Comparison of ENCODE assay signal across 8 mouse cellular contexts in the genomic region with DNA sequence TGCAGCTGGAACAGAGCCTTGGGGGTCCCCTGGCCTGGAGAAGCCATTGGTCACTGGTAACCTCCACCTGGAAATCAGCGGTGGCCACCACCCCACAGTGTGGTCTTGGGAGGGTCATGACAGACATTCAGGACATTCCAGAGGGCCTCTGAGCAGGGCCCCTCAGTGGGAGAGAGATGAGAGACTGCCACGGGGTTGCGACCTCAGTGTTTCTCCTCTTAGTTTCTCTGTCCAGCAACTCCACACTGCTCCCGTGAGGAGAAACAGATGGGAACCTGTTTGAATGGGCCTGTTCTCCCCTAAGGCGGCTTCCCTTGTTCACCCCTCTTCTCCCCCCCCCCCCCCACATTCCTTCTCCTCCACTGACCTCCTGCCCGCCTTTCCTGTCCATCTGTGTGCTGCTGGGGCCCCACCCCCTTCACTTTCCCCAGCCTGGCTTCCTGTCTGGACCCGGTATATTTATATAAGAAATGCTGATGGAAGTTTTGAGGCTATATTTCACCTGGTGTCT. TPM values are rescaled to one million over a fixed set of nuclear protein-coding genes. Genes with fewer than 3 reads are reported as not detected.
DNase-seq lines count a peak whose midpoint lies in the region; ATAC-seq lines count a peak whose summit lies in the region.

No protein-coding gene starts in this region.

- peaks cover 25% of the 10 kb centered on the region for H3K4me1 ChIP-seq in embryonic facial prominence, embryonic 15.5 days

- H3K4me3 ChIP-seq in embryonic facial prominence, embryonic 15.5 days (replicated peaks) = no peak overlapping the region

- ATAC-seq in embryonic facial prominence, embryonic 15.5 days (ENCODE audit: insufficient number of reproducible peaks, low FRiP score, low TSS enrichment, low read depth) = peak; percentile 31; the same call in 1 of the 2 replicates
- no peak for ATAC-seq in granulocyte monocyte progenitor cell, adult 5-6 weeks (replicated peaks; ENCODE audit: poor library complexity, severe bottlenecking)

- no peak overlapping the region for H3K4me2 ChIP-seq in embryonic facial prominence, embryonic 15.5 days (replicated peaks)

- H3K9ac ChIP-seq in embryonic facial prominence, embryonic 15.5 days = no peak overlapping the region

- H3K9me3 ChIP-seq in embryonic facial prominence, embryonic 15.5 days (replicated peaks) = no peaks in the 10 kb centered on the region

- no peaks in the 10 kb centered on the region for H3K27me3 ChIP-seq in embryonic facial prominence, embryonic 15.5 days

- 16% methylated on average over 7 of the region's 7 CpGs for WGBS in embryonic facial prominence, embryonic 15.5 days

- DNase-seq in heart, adult 9 months (ENCODE audit: low spot score in 2 of 2) = peak; percentile 17 to 31
- DNase-seq in heart, adult 8-10 months (ENCODE audit: low spot score) = no peak
- DNase-seq in kidney, adult 18-20 months = peak; percentile 40
- DNase-seq in lung, postnatal 4 days = peak; percentile 56 to 84
- DNase-seq in layer of hippocampus, adult 8-10 months (ENCODE audit: low spot score in 2 of 2) = no peak
- no peak for DNase-seq in right cerebral cortex, postnatal 10 days (ENCODE audit: low spot score in 2 of 2)

- peak overlapping the region; percentile 90 for H3K27ac ChIP-seq in embryonic facial prominence, embryonic 15.5 days (replicated peaks)

- peaks cover 14% of the 10 kb centered on the region for H3K36me3 ChIP-seq in embryonic facial prominence, embryonic 15.5 days

RNA-seq across cellular contexts. Expression of gene Trim62, which starts 14.6 kb away (rescaled TPM):
- 1 to 10 TPM in 3 of 4 experiments, under 1 TPM in 1; 0.97 to 1.1 (median 1.0) TPM for total RNA-seq in heart, adult 8-10 months (2022)
- polyA plus RNA-seq in embryonic facial prominence, embryonic 15.5 days (2015; fragmentation: Nextera tagmentation; extraction: Ambion mirVana) = 9.1 and 10.6 TPM in 2 replicates
- 0.34 and 2.1 TPM in 2 replicates for total RNA-seq in granulocyte monocyte progenitor cell, adult 5-6 weeks (2014; fragmentation: Nextera tagmentation)
- total RNA-seq in granulocyte monocyte progenitor cell, adult 5-6 weeks (2017) = 0.10 and 0.30 TPM in 2 replicates
- 10 to 100 TPM; 14.2 to 17.7 (median 16.5) TPM for total RNA-seq in layer of hippocampus, adult 8-10 months (2022)

Comparison
In these comparisons a context has a peak if more than half of its experiments do, and no peak if none do; other contexts are left out.
1. DNase-seq: peak in heart, adult 9 months (2 of 2), kidney, adult 18-20 months (single experiment) and lung, postnatal 4 days (2 of 2); none in heart, adult 8-10 months (single experiment), layer of hippocampus, adult 8-10 months (0 of 2) and right cerebral cortex, postnatal 10 days (0 of 2).
2. RNA of gene Trim62, which starts 14.6 kb away (total RNA-seq): 14.2 to 17.7 TPM in layer of hippocampus, adult 8-10 months; 0.10 to 2.1 TPM in granulocyte monocyte progenitor cell, adult 5-6 weeks and 0.97 to 1.1 TPM in heart, adult 8-10 months; every median in the first group is over 4 times any median in the second.